In the genomic region with DNA sequence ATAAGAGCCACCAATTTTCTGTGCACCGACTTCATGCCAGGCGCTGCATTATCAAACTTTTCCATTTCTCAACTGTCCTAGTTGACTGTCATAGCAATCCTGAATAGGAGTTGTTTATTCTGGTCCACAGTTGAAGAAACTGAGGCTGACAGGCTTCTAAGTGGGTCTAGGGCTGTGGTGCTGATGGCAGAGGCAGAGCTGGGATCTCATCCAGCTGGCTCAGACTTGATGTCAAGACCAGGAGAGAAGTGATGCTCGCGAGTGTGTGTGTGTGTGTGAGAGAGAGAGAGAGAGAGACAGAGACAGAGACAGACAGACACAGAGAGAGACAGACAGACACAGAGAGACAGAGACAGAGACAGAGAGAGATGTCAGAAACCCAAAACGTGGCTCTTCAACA, we compare ENCODE assay signal across 23 mouse cellular contexts. TPM values are rescaled to one million over a fixed set of nuclear protein-coding genes. Genes with fewer than 3 reads are reported as not detected.
DNase-seq lines count a peak whose midpoint lies in the region; ATAC-seq and TF ChIP-seq lines count a peak whose summit lies in the region.
"Had no signal": no experiment of that assay in that cellular context is flagged by ENCODE, and none has a peak within 500 bp of the region (broad histone marks: within the 10 kb centered on the region; RNA-seq: fewer than 3 reads in every experiment).

No protein-coding gene starts in this region.

- H3K4me2 ChIP-seq in forebrain, postnatal 0 days (ENCODE audit: low read depth) = no peak overlapping the region
- no peak overlapping the region for H3K4me2 ChIP-seq in forebrain, embryonic 12.5 days
- peak overlapping the region; percentile 1; the same call in 1 of the 2 replicates for H3K4me2 ChIP-seq in heart, embryonic 16.5 days (ENCODE audit: low read depth, low read length)
- H3K4me2 ChIP-seq: heart, embryonic 13.5 days; hindbrain, embryonic 12.5 days; kidney, embryonic 15.5 days had no signal

- no peaks in the 10 kb centered on the region for H3K27me3 ChIP-seq in forebrain, postnatal 0 days (ENCODE audit: insufficient read depth, low read length)
- H3K27me3 ChIP-seq in forebrain, embryonic 12.5 days = no peaks in the 10 kb centered on the region
- H3K27me3 ChIP-seq in heart, embryonic 16.5 days (ENCODE audit: control insufficient read depth, insufficient read depth, low read length) = no peaks in the 10 kb centered on the region
- H3K27me3 ChIP-seq: heart, embryonic 13.5 days; hindbrain, embryonic 12.5 days; kidney, embryonic 15.5 days had no signal

- 37% methylated on average over 5 of the region's 5 CpGs for WGBS in forebrain, postnatal 0 days
- WGBS in forebrain, embryonic 12.5 days = 86% methylated on average over 5 of the region's 5 CpGs
- 48% methylated on average over 5 of the region's 5 CpGs for WGBS in heart, embryonic 16.5 days

- no peaks in the 10 kb centered on the region for H3K36me3 ChIP-seq in forebrain, postnatal 0 days (ENCODE audit: insufficient read depth)
- no peaks in the 10 kb centered on the region for H3K36me3 ChIP-seq in forebrain, embryonic 12.5 days (replicated peaks)
- no peaks in the 10 kb centered on the region for H3K36me3 ChIP-seq in heart, embryonic 16.5 days (ENCODE audit: control insufficient read depth, insufficient read depth)
- H3K36me3 ChIP-seq: embryonic facial prominence, embryonic 10.5 days; G1E; heart, embryonic 13.5 days; hindbrain, embryonic 12.5 days; kidney, embryonic 15.5 days had no signal

- H3K4me1 ChIP-seq in forebrain, postnatal 0 days (ENCODE audit: insufficient read depth) = no peaks in the 10 kb centered on the region
- H3K4me1 ChIP-seq in forebrain, embryonic 12.5 days = no peaks in the 10 kb centered on the region
- H3K4me1 ChIP-seq in heart, embryonic 16.5 days (ENCODE audit: control insufficient read depth, insufficient read depth, low read length) = peaks cover 4% of the 10 kb centered on the region
- H3K4me1 ChIP-seq: embryonic facial prominence, embryonic 10.5 days; hindbrain, embryonic 12.5 days; kidney, embryonic 15.5 days had no signal

- ATAC-seq in forebrain, postnatal 0 days = peak; percentile 43; the same call in 1 of the 2 replicates
- no peak for ATAC-seq in forebrain, embryonic 12.5 days (ENCODE audit: low FRiP score)
- ATAC-seq in heart, embryonic 16.5 days (replicated peaks; ENCODE audit: extremely low read depth, insufficient read depth, low FRiP score) = peak; percentile 84
- ATAC-seq: CD4-positive, CD25-positive, alpha-beta regulatory T cell, adult 4 months; intestine, embryonic 16.5 days had no signal

- H3K4me3 ChIP-seq in forebrain, postnatal 0 days (ENCODE audit: low read depth, low read length) = no peak overlapping the region
- no peak overlapping the region for H3K4me3 ChIP-seq in forebrain, embryonic 12.5 days (replicated peaks)
- H3K4me3 ChIP-seq in heart, embryonic 16.5 days (ENCODE audit: low read length) = no peak overlapping the region
- no peak overlapping the region for H3K4me3 ChIP-seq in layer of hippocampus, adult 2 months
- H3K4me3 ChIP-seq: embryonic facial prominence, embryonic 10.5 days; heart, embryonic 13.5 days; hindbrain, embryonic 12.5 days; kidney, embryonic 15.5 days had no signal

- H3K9me3 ChIP-seq in forebrain, postnatal 0 days (ENCODE audit: low read length) = no peaks in the 10 kb centered on the region
- no peaks in the 10 kb centered on the region for H3K9me3 ChIP-seq in forebrain, embryonic 12.5 days
- no peaks in the 10 kb centered on the region for H3K9me3 ChIP-seq in heart, embryonic 16.5 days (replicated peaks; ENCODE audit: control insufficient read depth, low read length)
- H3K9me3 ChIP-seq: embryonic facial prominence, embryonic 10.5 days; G1E; heart, embryonic 13.5 days; hindbrain, embryonic 12.5 days; kidney, embryonic 15.5 days had no signal

- no peak overlapping the region for H3K27ac ChIP-seq in forebrain, postnatal 0 days (ENCODE audit: low read depth, low read length)
- H3K27ac ChIP-seq in forebrain, embryonic 12.5 days = no peak overlapping the region
- H3K27ac ChIP-seq in heart, embryonic 16.5 days (ENCODE audit: low read length) = peak overlapping the region; percentile 13; the same call in 1 of the 2 replicates
- peak overlapping the region; percentile 73; the same call in 1 of the 2 replicates for H3K27ac ChIP-seq in layer of hippocampus, adult 2 months
- H3K27ac ChIP-seq: embryonic facial prominence, embryonic 10.5 days; heart, embryonic 13.5 days; hindbrain, embryonic 12.5 days; kidney, embryonic 15.5 days had no signal

- no peak overlapping the region for H3K9ac ChIP-seq in forebrain, postnatal 0 days
- H3K9ac ChIP-seq in forebrain, embryonic 12.5 days = no peak overlapping the region
- H3K9ac ChIP-seq in heart, embryonic 16.5 days (ENCODE audit: low read length) = no peak overlapping the region
- H3K9ac ChIP-seq: heart, embryonic 13.5 days; hindbrain, embryonic 12.5 days; kidney, embryonic 15.5 days had no signal

- intact Hi-C loops in heart, postnatal 14 days (cut with DNase I) = no loop called here

- peak; percentile 34 to 63 for DNase-seq in cerebellum, postnatal 10 days
- no peak for DNase-seq in cerebellum, adult 8-10 months
- peak; percentile 30 for DNase-seq in forebrain, postnatal 0 days
- no peak for DNase-seq in heart, postnatal 14 days
- no peak for DNase-seq in layer of hippocampus, adult 2 months (ENCODE audit: low spot score in 2 of 2)
- no peak for DNase-seq in layer of hippocampus, adult 8-10 months (ENCODE audit: low spot score in 2 of 2)
- DNase-seq: adrenal gland, adult 8-10 months; adrenal gland, postnatal 36 days; B cell, adult 2 months; cerebellum, adult 11-12 months; cerebellum, adult 9-11 months; gastrocnemius, postnatal 36 days; heart, postnatal 36 days; kidney, adult 2 months had no signal

- no peak for TF ChIP-seq CTCF in forebrain, postnatal 0 days (IDR thresholded peaks at IDR 0.05; ENCODE audit: low read depth)
- no peak for TF ChIP-seq CTCF in layer of hippocampus, adult 2 months (conservative IDR thresholded peaks at IDR 0.05)

RNA-seq across cellular contexts. Expression of gene Kctd6, which starts 13.2 kb away (rescaled TPM):
- 19.3 and 27.0 TPM in 2 replicates for total RNA-seq in forebrain, postnatal 0 days (2014; rRNA removed)
- polyA plus RNA-seq in forebrain, postnatal 0 days (2015; fragmentation: Nextera tagmentation; extraction: Ambion mirVana) = 37.0 and 42.0 TPM in 2 replicates
- polyA plus RNA-seq in forebrain, embryonic 12.5 days (2016; fragmentation: Nextera tagmentation; extraction: Ambion mirVana) = 6.7 and 14.8 TPM in 2 replicates
- polyA plus RNA-seq in heart, embryonic 16.5 days (2015; fragmentation: Nextera tagmentation; extraction: Ambion mirVana) = 2.5 and 4.5 TPM in 2 replicates
- total RNA-seq in heart, postnatal 14 days (2021) = 10 to 100 TPM; 10.6 to 11.0 TPM
- 10 to 100 TPM; 69.1 to 79.4 TPM for total RNA-seq in layer of hippocampus, adult 2 months (2021)
- 10 to 100 TPM; 52.8 to 75.2 (median 63.4) TPM for total RNA-seq in layer of hippocampus, adult 8-10 months (2022)

RNA-seq across cellular contexts. Expression of gene Pdhb, which starts 27.9 kb away (rescaled TPM):
- total RNA-seq in forebrain, postnatal 0 days (2014; rRNA removed) = 151 and 183 TPM in 2 replicates
- 249 and 263 TPM in 2 replicates for polyA plus RNA-seq in forebrain, postnatal 0 days (2015; fragmentation: Nextera tagmentation; extraction: Ambion mirVana)
- 199 and 211 TPM in 2 replicates for polyA plus RNA-seq in forebrain, embryonic 12.5 days (2016; fragmentation: Nextera tagmentation; extraction: Ambion mirVana)
- 682 and 733 TPM in 2 replicates for polyA plus RNA-seq in heart, embryonic 16.5 days (2015; fragmentation: Nextera tagmentation; extraction: Ambion mirVana)
- total RNA-seq in heart, postnatal 14 days (2021) = 100 to 1,000 TPM; 886 to 904 TPM
- 100 to 1,000 TPM; 176 to 185 TPM for total RNA-seq in layer of hippocampus, adult 2 months (2021)
- total RNA-seq in layer of hippocampus, adult 8-10 months (2022) = 100 to 1,000 TPM; 169 to 185 (median 175) TPM

RNA-seq across cellular contexts. Expression of gene Acox2, which starts 58.4 kb away (rescaled TPM):
- 0.14 TPM in 1 of 2 replicates, not detected in the other for total RNA-seq in forebrain, postnatal 0 days (2014; rRNA removed)
- 0.31 and 0.59 TPM in 2 replicates for polyA plus RNA-seq in forebrain, postnatal 0 days (2015; fragmentation: Nextera tagmentation; extraction: Ambion mirVana)
- polyA plus RNA-seq in forebrain, embryonic 12.5 days (2016; fragmentation: Nextera tagmentation; extraction: Ambion mirVana) = 0.21 TPM in 1 of 2 replicates, not detected in the other
- 0.45 and 0.67 TPM in 2 replicates for polyA plus RNA-seq in heart, embryonic 16.5 days (2015; fragmentation: Nextera tagmentation; extraction: Ambion mirVana)
- under 1 TPM in 1 of 2 experiments, not detected in 1; 0.48 TPM for total RNA-seq in heart, postnatal 14 days (2021)
- not detected for total RNA-seq in layer of hippocampus, adult 2 months (2021)
- total RNA-seq in layer of hippocampus, adult 8-10 months (2022) = not detected
- total RNA-seq: G1E had no signal
- polyA plus RNA-seq: CD4-positive, CD25-positive, alpha-beta regulatory T cell, adult 4 months; embryonic facial prominence, embryonic 10.5 days; G1E had no signal

Comparison
In these comparisons a context has a peak if more than half of its experiments do, and no peak if none do; other contexts are left out.
1. DNase-seq: peak in cerebellum, postnatal 10 days (2 of 2) and forebrain, postnatal 0 days (single experiment); none in cerebellum, adult 8-10 months (single experiment), heart, postnatal 14 days (0 of 2), layer of hippocampus, adult 2 months (0 of 2) and layer of hippocampus, adult 8-10 months (0 of 2).
2. H3K27ac ChIP-seq: peak in heart, embryonic 16.5 days (single experiment) and layer of hippocampus, adult 2 months (single experiment); none in forebrain, postnatal 0 days (single experiment) and forebrain, embryonic 12.5 days (single experiment).